Mouse (Mus musculus) layer of hippocampus, adult 9-11 months (tissue): ENCODE data around the gene Upf2.
"Not testable (repeated sequence)": the region's sequence is repeated elsewhere in the genome, so short reads cannot be mapped to it uniquely, and the experiment has no call there.

Experiments used
- DNase-seq: peaks from one replicate; pipeline ENCODE4 v3.0.0; 2022

Gene Upf2

GRCm38 (mm10) chr2:5950305-5950704 is 964 bp upstream of the Upf2 start:
- DNase-seq = peak; percentile 29

- peak; percentile 11 for DNase-seq
These were observed 447 bp downstream of the Upf2 start for GRCm38 (mm10) chr2:5951621-5952211.

GRCm38 (mm10) chr2:5957705-5958104 is 6.4 kb downstream of the Upf2 start:
- DNase-seq = no peak

DNA sequence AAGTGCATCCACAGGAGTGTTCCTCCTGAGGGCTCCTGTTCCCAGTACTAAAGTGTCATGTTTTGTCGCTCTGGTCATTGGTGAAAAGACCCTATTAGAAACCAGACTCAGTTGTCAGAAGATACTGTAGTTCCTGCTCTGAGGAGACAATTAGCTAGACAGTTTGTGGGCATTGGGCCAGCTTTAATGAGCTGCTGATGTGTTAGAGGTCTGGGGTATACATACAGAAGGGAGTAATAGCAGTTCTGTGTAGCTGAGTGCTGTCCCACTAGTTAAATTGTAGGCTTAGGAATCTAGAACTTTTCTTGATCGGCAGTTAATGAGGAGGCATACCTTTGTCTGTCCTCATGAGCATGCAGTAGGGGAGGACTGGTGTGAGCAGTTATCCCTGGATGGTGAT is 11.0 kb downstream of the Upf2 start:
- DNase-seq = no peak

- not testable (repeated sequence) for DNase-seq
These were observed 12.5 kb downstream of the Upf2 start for GRCm38 (mm10) chr2:5963729-5964128.

GRCm38 (mm10) chr2:5965972-5966371 is 14.7 kb downstream of the Upf2 start:
- no peak for DNase-seq

DNA sequence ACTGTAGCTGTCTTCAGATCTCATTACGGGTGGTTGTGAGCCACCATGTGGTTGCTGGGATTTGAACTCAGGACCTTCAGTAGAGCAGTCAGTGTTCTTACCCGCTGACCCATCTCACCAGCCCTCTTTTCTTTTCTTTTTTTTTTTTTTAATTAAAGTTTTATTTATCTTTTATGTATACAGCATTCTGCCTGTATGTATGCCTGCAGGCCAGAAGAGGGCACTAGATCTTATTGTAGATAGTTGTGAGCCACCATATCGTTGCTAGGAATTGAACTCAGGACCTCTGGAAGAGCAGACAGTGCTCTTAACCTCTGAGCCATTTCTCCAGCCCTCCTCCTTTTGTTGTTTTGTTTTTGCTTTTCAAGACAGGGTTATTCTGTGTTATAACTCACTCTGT is 19.4 kb downstream of the Upf2 start:
- not testable (repeated sequence) for DNase-seq

- DNase-seq = no peak
These were observed 26.3 kb downstream of the Upf2 start for GRCm38 (mm10) chr2:5977532-5977931.

DNA sequence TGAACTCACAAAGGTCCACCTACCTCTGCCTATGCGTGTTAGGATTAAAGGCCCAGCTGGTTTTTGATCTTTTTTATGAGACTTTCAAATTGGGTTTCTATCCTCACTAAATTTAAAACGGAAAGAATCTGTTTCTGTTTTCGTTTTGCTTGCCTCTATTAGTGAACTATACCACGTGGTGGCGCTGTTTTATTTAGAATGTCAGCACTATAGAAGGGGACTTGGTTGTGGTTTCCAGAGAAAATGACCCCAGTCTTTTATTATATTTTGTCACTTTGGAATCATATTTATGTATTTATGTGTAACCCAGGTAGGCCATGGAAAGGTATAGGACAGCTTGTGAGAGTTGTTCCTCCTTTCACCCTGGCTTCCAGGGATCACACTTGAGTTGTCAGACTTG is 44.3 kb downstream of the Upf2 start:
- peak; percentile 15 for DNase-seq

DNA sequence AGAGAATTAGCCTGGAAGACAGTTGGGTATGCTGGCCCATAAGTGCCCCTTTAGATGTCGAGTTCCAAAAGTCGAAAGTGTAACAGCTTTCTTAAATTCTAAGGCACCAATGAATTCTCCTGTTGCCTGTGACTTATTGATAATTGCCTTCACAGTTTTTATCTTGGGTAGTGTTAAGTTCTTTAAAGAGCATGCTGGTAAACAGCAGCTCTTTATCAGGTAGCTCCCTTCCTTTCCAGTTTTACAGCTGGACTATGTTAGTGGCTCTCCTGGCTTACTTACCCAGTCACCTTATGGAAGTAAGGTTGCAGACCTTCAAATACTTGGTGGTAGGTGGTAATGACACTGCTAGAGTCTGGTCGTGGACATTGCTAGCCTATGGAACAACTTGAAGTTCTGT is 52.7 kb downstream of the Upf2 start:
- DNase-seq = no peak

DNA sequence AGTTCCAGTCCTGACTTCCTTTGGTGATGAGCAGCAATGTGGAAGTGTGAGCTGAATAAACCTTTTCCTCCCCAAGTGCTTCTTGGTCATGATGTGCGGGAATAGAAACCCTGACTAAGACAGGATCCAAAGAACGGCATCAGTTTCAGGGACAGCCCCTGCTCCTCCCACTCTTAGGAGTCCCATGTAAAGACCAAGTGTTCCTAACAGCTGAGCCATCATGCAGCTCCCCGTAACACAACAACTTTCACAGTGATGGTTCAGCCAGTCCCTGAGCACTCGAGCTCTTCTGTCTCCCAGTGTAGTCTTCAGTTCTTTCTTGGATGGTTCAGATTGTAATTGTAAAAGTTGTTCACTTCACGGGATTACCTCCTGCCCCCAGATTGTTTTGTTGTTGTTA is 63.3 kb downstream of the Upf2 start:
- no peak for DNase-seq

DNA sequence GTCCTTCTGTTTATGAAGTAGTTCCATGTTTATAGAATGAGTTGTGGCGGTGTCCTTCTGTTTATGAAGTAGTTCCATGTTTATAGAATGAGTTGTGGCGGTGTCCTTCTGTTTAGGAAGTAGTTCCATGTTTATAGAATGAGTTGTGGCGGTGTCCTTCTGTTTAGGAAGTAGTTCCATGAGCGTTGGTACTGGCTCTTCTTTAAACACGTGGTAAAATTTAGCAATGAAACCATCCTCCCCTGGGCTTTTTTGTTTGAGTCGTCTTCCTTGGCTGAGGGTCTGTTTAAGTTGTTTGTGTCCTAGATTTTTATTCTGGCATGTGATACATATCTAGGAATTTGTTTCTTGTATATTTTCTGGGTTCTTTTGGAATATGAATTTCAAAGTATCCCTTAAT is 63.9 kb downstream of the Upf2 start:
- DNase-seq = not testable (repeated sequence)

- no peak for DNase-seq
These were observed 69.3 kb downstream of the Upf2 start for GRCm38 (mm10) chr2:6020570-6020969.

DNA sequence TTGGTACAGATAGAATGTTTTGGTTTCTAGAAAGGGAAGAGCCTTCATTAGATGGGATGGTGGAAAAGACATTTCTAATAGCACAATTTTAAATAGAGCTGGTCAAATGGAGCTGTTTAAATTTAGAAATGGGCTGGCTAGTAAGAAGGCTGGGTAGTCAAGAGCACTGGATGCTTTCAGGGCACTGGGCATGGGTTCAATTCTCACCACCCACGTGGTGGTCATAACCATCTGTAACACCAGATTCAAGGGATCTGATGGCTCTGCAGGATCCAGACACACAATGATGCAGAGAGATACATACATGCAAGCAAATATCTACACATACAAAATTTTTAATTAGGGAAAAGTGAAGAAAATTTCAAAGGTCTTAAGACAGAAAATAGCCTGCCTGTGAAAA is 91.4 kb downstream of the Upf2 start:
- peak; percentile 17 for DNase-seq

DNA sequence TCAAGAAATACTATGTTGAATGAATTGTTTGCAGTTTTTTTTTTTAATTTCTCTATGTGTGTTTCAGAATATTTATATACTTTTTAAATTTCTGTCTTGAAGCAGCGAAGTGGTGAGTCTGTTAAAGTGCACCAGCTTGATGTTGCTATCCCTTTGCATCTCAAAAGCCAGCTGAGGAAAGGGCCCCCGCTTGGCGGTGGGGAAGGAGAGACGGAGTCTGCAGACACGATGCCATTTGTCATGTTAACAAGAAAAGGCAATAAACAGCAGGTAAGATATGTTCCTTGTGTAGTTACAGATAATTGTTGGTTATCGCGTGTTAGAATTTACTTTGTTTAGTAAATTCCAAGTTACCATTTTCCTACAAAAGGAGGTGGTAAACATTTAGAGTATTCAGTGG is 95.5 kb downstream of the Upf2 start:
- no peak for DNase-seq

DNA sequence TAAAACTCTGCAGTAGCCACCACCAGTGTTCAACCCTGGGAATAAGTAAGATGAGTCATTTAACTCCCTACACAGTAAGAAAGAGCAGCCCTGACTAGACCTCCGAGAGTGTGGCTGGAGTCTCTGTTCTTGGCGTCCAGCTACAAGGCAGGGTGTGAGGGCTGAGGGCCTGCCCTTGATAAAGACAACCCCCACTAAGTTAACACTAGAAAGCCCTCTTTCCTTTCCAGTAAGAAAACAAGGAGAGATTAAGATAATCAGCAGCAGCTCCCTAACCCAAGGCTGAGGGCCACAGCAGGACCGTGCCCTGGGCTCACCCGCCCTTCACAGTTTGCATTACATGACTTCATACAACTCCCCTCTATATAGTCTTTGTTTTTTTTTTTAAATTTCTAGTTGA is 97.3 kb downstream of the Upf2 start:
- no peak for DNase-seq

- DNase-seq = no peak
These were observed 97.7 kb downstream of the Upf2 start for GRCm38 (mm10) chr2:6049018-6049417.

DNA sequence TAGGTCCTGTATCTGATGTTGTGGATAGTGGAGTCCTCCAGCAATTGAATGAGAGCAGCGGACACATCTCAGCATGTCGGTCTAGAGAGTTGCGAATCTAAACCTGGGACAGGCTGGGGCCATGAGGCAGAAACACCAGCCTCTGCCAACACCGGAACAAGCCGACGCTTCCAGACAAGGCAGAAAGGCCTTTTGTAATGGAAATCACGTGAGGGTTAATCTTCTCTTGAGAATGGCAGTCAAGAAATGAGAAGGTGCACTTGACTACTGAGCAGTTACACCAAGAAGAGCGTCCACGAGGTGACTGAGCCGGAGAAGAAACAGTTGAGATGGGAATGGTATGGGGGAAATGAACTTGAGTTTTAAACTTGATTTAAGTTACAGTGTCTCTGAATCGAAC is 104.2 kb downstream of the Upf2 start:
- DNase-seq = no peak

- no peak for DNase-seq
These were observed 105.2 kb downstream of the Upf2 start for GRCm38 (mm10) chr2:6056518-6056917.

DNA sequence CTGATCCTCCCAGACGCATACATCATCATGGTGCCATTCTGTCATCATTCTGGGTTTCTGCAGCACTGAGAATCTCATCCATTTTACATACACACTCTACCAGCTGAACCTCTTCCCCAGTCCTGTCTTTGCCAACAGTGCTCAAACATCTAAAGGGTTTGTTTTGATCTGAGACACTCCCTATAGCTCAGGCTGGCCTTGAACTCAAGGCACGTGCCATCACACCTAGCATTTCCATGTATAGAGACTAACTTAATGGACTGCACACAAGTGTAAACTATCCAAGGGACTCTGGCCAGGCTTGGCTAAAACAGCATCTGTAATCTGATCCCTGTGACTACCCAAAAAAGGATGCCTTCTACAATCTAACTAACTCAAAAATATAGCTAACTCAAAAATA is 108.0 kb downstream of the Upf2 start:
- DNase-seq = no peak

DNA sequence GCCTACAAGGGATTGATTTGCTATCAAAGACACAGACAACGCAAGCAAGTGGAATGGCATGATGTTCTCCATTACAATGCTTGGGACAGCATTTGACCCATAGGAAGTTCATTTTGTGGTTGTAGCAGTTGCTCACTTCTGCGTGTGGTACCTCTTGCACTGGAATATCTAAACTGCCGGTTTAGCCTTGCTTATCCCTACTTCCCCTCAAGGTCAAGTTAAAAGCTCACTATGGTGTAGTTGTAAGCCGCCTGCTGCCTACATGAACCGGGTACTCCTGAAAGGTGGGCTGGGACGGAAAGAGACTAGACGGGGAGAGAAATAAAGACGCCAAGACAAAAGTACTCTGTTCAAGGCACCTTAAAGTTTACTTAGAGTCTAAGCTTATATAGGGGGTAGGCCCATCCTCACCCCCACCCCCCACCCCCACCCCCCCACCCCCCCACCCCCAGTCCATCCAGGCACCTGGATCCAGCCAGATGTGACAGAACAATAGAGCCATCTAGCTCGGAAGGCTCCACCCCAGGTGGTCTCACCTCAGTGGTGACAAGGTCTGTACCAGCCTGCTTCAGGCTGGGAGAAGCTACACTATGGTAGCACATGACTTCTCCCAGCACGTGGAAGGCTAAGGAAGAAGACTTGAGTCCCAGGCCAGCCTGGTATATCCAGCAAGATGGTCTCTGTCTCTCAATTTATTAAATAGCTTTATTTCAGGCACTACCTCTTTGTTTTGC is 109.0 kb downstream of the Upf2 start:
- no peak for DNase-seq

DNA sequence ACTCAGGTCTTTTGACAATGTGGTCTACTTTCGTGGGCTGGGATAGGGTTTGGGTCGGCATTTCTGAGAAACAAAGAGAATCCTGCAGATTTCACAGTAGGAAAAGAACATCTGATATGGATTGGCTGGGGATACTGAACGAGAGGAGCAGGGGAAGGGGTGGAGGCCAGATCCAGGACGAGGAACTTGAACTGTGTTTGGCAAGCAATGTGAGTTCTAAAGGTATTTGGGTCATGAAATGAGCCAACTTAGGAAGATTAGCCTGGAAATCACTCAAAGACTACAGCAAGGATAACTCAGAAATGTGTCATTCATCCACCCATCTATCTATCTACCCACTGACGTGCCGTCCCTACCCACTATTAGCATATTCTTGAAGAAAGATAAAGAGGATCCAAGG is 116.1 kb downstream of the Upf2 start:
- DNase-seq = no peak

GRCm38 (mm10) chr2:6070925-6071324 is 119.7 kb downstream of the Upf2 start:
- no peak for DNase-seq

DNA sequence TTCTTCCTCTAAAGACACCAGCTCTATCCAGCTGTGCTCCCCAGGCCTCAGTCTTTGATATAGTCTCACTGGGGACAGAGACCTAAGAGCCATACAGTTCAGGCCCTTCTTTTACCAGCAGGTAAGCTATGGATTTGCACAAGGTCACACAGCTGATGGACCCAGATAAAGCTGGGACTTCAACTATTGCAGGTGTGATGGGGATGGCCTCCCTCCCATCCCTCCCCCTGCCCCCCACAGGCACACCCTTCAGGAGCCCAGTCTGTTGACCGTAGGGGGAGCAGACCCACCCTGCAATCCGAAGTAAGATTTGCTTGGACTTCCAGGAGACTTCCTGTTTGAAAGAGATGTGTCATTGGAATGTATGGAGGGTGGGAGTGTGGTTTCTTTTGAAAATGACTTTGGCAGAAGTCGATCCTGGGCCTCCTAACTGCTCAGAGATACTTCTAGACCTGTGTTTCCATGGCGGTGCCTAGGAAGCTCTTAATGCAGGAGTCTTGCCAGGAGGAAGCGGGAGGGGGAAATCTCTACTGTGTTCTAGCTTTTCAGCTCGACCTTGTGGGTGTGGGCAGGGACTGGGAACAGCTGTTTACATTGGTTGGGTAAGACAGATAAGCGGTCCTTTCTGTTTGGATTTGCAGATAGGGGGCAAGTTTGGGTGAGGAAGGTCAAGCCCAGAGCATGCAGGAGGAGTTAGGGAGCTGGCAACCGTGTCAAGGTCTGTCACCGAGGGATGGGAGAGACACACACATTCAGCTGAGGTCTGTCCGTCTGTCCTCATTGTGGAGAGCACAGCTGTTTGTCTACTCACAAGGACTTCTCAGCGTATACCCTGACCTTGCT is 120.5 kb downstream of the Upf2 start:
- no peak for DNase-seq
